Mouse (Mus musculus) E14TG2a.4 (cell line): ENCODE results near the gene Agpat3.

Experiments used
- CTCF ChIP-seq: conservative IDR thresholded peaks from 2 replicates; pipeline ENCODE4 v1.5.1; 2014; ENCODE audit warnings: low read length
- NANOG ChIP-seq: IDR thresholded peaks from 2 replicates; pipeline ENCODE4 v1.6.1; 2014; ENCODE audit warnings: borderline replicate concordance, low read length, mixed read lengths
- POU5F1 ChIP-seq: IDR thresholded peaks from 2 replicates; pipeline ENCODE4 v1.6.1; 2014; ENCODE audit warnings: low read length, borderline replicate concordance

GRCm38 (mm10) chr10:78363366-78363765 is 11.1 kb upstream of the Agpat3 start:
- no peak for TF ChIP-seq CTCF
- TF ChIP-seq NANOG = no peak
- TF ChIP-seq POU5F1 = no peak
